Mouse (Mus musculus) stomach, postnatal 0 days (tissue): ENCODE measurements around the gene Msl3.
A peak's percentile ranks its signal among the peaks of the same experiment; 100 is the strongest.

Experiments used
- CTCF ChIP-seq: IDR thresholded peaks from 2 replicates; pipeline ENCODE4 v1.5.1; 2016; ENCODE audit warnings: antibody characterized with exemption, low read depth, mild to moderate bottlenecking, moderate library complexity
- EP300 ChIP-seq: optimal IDR thresholded peaks from 2 replicates; pipeline ENCODE3; 2016; ENCODE audit warnings: antibody characterized with exemption

DNA sequence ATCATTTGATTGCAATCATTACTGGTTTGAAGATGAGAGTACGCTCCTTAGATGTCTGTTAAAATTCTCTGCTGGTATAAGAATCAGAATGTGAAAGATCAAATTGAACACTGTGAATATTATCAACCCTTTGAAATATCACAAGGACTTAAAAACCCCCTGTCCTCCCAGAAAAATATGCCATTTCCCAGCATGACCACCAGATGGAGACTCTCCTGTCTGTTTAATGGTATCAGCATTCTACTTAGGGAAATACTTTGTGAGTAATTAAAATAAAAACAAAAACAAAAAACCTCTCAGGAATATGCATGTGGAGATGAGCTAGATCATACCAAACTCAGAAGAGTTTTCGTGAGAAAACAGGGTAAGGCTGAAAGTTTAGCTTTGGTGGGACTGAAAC, 44.3 kb upstream of the Msl3 start:
- TF ChIP-seq EP300 (no peak), CTCF (peak; percentile 69)
